Mouse (Mus musculus): ENCODE results near the gene Pdap1.
"Not testable (repeated sequence)": the region's sequence is repeated elsewhere in the genome, so short reads cannot be mapped to it uniquely, and the experiment has no call there.

Pdap1 gene

GRCm38 (mm10) chr5:145083632-145084451 lies 56.2 kb downstream of the Pdap1 start, which contains the start of the genes Arpc1a and Kpna7:
Gene Arpc1a (plus strand): TSS chr5:145083830.
Gene Kpna7 (minus strand): TSS chr5:145084030.
- peak; percentile 96 for ATAC-seq (ENCODE audit: insufficient number of reproducible peaks, low FRiP score, low TSS enrichment)

- not testable (repeated sequence) for ATAC-seq (ENCODE audit: insufficient number of reproducible peaks, low FRiP score, low TSS enrichment)
Measured at GRCm38 (mm10) chr5:145083201-145083600, 56.8 kb downstream of the Pdap1 start.

DNA sequence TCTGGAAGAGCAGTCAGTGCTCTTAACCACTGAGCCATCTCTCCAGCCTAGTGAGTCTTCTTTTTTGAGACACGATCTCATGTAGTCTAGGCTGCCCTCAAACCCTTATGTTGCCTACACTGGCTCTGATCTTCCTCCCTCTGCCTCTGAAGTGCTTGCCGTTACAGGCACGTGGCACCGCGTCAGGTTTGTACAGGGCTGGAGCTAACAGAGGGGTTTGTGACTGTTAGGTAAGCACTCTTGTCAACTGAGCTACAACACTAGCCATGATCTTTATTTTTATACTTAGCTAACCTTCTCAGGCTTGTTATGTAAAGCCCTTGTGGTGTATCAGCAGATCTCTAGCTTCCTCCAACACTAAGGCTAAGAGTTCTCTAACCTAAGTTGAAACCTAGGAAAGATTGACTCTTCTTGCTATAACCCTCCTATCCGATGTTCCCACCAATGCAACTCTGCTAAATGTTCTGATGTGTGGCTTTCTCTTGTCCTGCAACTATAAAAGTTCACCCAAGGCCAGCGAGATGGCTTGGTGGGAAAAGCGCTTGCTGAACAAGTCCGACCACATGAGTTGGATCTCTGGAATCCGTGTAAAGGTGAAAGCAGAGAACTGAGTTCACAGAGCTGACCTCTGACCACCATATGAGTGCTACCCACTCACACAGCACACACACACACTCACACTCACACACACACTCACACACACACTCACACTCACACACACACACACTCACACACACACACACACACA lies 58.0 kb downstream of the Pdap1 start:
- no peak for ATAC-seq (ENCODE audit: insufficient number of reproducible peaks, low FRiP score, low TSS enrichment)

Data from cerebellum, adult (tissue).